Mouse (Mus musculus) stomach, embryonic 15.5 days (tissue): ENCODE results near the gene Kcnrg. TPM values are rescaled to one million over a fixed set of nuclear protein-coding genes. Genes with fewer than 3 reads are reported as not detected.

Experiments used
- ATAC-seq: fragments of 200-750 bp; cut with Nextera tagmentation; 2 replicates; pipeline ENCODE4 v1.8.0; 2017; ENCODE audit warnings: low read depth, moderate number of reproducible peaks, moderate TSS enrichment; ENCODE audit not compliant: insufficient read depth, low FRiP score
- H3K27ac ChIP-seq: fragments of 300-500 bp; sonication (generic); 2 replicates; pipeline ENCODE4 v1.5.1; 2015; ENCODE audit warnings: mild to moderate bottlenecking, inconsistent platforms
- H3K27me3 ChIP-seq: fragments of 300-500 bp; sonication (generic); replicated peaks from 2 replicates; pipeline ENCODE4 v1.6.1; 2015; ENCODE audit warnings: inconsistent platforms
- H3K36me3 ChIP-seq: fragments of 300-500 bp; sonication (generic); 2 replicates; pipeline ENCODE4 v1.6.1; 2015; ENCODE audit warnings: inconsistent platforms
- H3K4me1 ChIP-seq: fragments of 300-500 bp; sonication (generic); 2 replicates; pipeline ENCODE4 v1.6.1; 2015; ENCODE audit warnings: inconsistent platforms
- H3K4me2 ChIP-seq: fragments of 300-500 bp; sonication (generic); 2 replicates; pipeline ENCODE4 v1.6.1; 2015; ENCODE audit warnings: mild to moderate bottlenecking, inconsistent platforms
- H3K4me3 ChIP-seq: fragments of 300-500 bp; sonication (generic); replicated peaks from 2 replicates; pipeline ENCODE4 v1.5.1; 2015; ENCODE audit warnings: inconsistent platforms
- H3K9ac ChIP-seq: fragments of 300-500 bp; sonication (generic); 2 replicates; pipeline ENCODE4 v1.6.1; 2015; ENCODE audit warnings: inconsistent platforms
- H3K9me3 ChIP-seq: fragments of 300-500 bp; sonication (generic); 2 replicates; pipeline ENCODE4 v1.6.1; 2016; ENCODE audit warnings: inconsistent platforms
- WGBS: fragments of 180-500 bp; shearing (Covaris S2); methylation state at CpG from one replicate; pipeline ENCODE4 v1.1.7; 2015; 5-methylcytosine and 5-hydroxymethylcytosine counted together
- microRNA counts: library from miRNA; unstranded; fragments of <30 nt; microRNA quantifications from one replicate; lab custom pipeline; 2016
- microRNA-seq: library from miRNA; unstranded; fragments of <30 nt; microRNA quantifications from one replicate; pipeline ENCODE4, GENCODE M21; 2016
- polyA plus RNA-seq: library from polyadenylated mRNA; unstranded; fragments of >200 nt; fragmentation: Nextera tagmentation; extraction: Ambion mirVana; gene quantifications from 2 replicates; pipeline ENCODE4 v1.2.1, GENCODE M21; 2015

The Kcnrg gene
- polyA plus RNA-seq, 1 experiment from 2014 or later = 0.87 TPM

- ATAC-seq = no peak
- WGBS = under 1% methylated on average over 24 of the region's 24 CpGs
- H3K36me3 ChIP-seq = no peaks in the 10 kb centered on the region
Measured at GRCm38 (mm10) chr14:61647182-61647880, 40.1 kb downstream of the Kcnrg start.

DNA sequence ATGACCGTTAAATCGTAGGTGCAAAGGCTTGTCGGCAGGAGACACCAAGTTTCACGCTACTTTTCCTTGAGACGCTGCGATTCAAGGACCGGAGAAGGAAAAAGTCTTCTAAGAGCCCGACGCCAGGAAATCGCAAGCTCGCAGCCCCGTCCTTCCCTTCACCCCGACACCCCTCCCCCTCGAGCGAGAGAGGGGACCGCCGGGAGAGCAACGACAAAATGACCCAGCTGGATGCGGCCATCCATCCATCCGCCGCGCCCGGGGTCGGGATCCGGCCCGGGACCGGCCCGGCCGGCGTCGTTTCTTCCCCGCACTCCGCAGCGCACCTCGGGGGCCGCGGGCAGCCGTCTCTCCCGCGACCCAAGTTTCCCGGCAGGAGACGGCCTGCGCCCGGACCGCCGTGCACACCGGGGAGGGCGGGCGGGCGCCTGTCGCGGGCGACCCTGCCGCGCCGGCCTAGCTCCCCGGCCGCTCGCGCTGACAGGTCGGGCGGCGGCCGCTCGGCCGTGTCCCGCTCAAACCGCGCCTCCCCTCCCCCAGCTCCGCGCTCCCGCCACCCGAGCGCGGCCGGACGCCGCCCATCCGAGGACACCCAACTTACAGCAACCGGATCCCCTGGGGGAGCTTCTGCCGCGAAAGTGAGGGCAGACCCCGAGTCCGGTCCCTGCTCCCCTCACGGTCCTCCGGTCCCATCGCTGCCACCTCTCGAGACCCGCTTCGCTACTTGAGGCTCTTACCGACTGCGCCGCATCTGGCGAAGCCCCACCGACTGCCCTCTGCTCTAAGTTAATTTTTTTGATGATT is 40.8 kb downstream of the Kcnrg start:
- Histone ChIP-seq H3K4me2 (peak overlapping the region; percentile 75), H3K27me3 (no peaks in the 10 kb centered on the region), H3K9me3 (no peaks in the 10 kb centered on the region), H3K36me3 (no peaks in the 10 kb centered on the region), H3K4me3 (peak overlapping the region; percentile 91), H3K9ac (peak overlapping the region; percentile 98), H3K27ac (peak overlapping the region; percentile 96), H3K4me1 (peaks cover 4% of the 10 kb centered on the region; the same call in 1 of the 2 replicates)
- under 1% methylated on average over 83 of the region's 95 CpGs for WGBS
- ATAC-seq = peak; percentile 77

More at GRCm38 (mm10) chr14:61647182-61647880, 40.1 kb downstream of the Kcnrg start:
- Histone ChIP-seq H3K4me3 (peak overlapping the region; percentile 91), H3K9me3 (no peaks in the 10 kb centered on the region), H3K9ac (peak overlapping the region; percentile 98), H3K4me2 (peak overlapping the region; percentile 75), H3K27me3 (no peaks in the 10 kb centered on the region), H3K4me1 (peaks cover 4% of the 10 kb centered on the region; the same call in 1 of the 2 replicates), H3K27ac (peak overlapping the region; percentile 96)

- 2% methylated on average over 62 of the region's 62 CpGs for WGBS
- H3K36me3 ChIP-seq = no peaks in the 10 kb centered on the region
- peak overlapping the region; percentile 96 for H3K27ac ChIP-seq
- H3K4me1 ChIP-seq = peaks cover 4% of the 10 kb centered on the region; the same call in 1 of the 2 replicates
- ATAC-seq = peak; percentile 93
- H3K4me3 ChIP-seq = peak overlapping the region; percentile 91
- peak overlapping the region; percentile 75 for H3K4me2 ChIP-seq
- H3K9ac ChIP-seq = peak overlapping the region; percentile 98
- no peaks in the 10 kb centered on the region for H3K9me3 ChIP-seq
- H3K27me3 ChIP-seq = no peaks in the 10 kb centered on the region
Measured at GRCm38 (mm10) chr14:61648685-61649504, 41.6 kb downstream of the Kcnrg start.

- no peaks in the 10 kb centered on the region for H3K9me3 ChIP-seq
- H3K4me1 ChIP-seq = peaks cover 4% of the 10 kb centered on the region; the same call in 1 of the 2 replicates
- no peak overlapping the region for H3K4me3 ChIP-seq
- ATAC-seq = no peak
- no peaks in the 10 kb centered on the region for H3K36me3 ChIP-seq
- no peak overlapping the region for H3K4me2 ChIP-seq
- no peak overlapping the region for H3K9ac ChIP-seq
- no peaks in the 10 kb centered on the region for H3K27me3 ChIP-seq
- 34% methylated on average over 9 of the region's 9 CpGs for WGBS
- no peak overlapping the region for H3K27ac ChIP-seq
Measured at GRCm38 (mm10) chr14:61650291-61650960, 43.2 kb downstream of the Kcnrg start.

DNA sequence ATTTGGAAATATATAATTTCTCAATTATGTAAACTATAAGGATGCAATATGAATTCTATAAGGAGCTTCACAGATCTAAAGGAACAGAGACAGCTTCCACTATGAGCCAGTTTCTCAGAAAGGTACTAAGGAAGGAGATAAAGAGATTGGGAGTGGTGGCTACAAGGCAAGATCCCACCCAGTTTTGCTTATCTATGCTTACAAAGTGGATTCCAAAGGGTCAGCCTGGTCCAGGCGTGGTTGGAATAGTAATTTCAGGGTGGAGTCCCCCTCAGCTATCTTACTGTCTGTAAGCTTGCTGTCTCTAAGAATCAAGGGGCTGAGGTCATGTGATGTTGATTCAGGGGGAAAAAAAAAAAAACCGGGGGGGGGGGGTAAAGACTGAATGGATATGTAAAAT is 49.2 kb downstream of the Kcnrg start:
- H3K4me1 ChIP-seq = no peaks in the 10 kb centered on the region
- no peaks in the 10 kb centered on the region for H3K36me3 ChIP-seq
- no peak overlapping the region for H3K27ac ChIP-seq
- no peaks in the 10 kb centered on the region for H3K27me3 ChIP-seq
- 38% methylated on average over 2 of the region's 2 CpGs for WGBS
- H3K4me3 ChIP-seq = no peak overlapping the region
- H3K4me2 ChIP-seq = no peak overlapping the region
- peak; percentile 81; the same call in 1 of the 2 replicates for ATAC-seq
- no peaks in the 10 kb centered on the region for H3K9me3 ChIP-seq
- H3K9ac ChIP-seq = no peak overlapping the region

DNA sequence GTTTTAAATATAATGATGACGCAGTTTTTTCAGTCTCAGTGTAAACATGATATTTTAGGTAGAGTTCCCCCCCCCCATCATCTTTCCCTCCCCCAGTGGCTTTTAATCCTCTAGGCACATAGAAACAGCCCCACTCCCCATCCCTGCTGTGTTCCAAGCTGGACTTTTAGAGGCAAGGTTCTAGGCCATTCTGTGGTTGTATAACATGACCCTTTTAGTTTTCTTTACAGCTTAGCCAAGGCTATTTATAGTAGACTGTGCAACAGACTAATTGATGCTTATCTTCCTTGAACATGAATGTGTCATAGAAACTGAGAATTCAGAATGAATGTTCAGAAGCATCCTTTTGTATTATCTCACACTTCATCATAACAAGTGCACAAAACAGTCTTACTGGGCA is 54.2 kb downstream of the Kcnrg start:
- no peaks in the 10 kb centered on the region for H3K27me3 ChIP-seq
- no peak overlapping the region for H3K4me3 ChIP-seq
- ATAC-seq = no peak
- no peaks in the 10 kb centered on the region for H3K36me3 ChIP-seq
- no peaks in the 10 kb centered on the region for H3K9me3 ChIP-seq
- no peak overlapping the region for H3K4me2 ChIP-seq
- no peak overlapping the region for H3K9ac ChIP-seq
- no peak overlapping the region for H3K27ac ChIP-seq
- no peaks in the 10 kb centered on the region for H3K4me1 ChIP-seq
- WGBS = 92% methylated on average over 1 of the region's 1 CpGs

- Histone ChIP-seq H3K4me1 (no peaks in the 10 kb centered on the region), H3K9me3 (no peaks in the 10 kb centered on the region), H3K4me2 (no peak overlapping the region), H3K27ac (no peak overlapping the region), H3K4me3 (no peak overlapping the region), H3K27me3 (no peaks in the 10 kb centered on the region), H3K9ac (no peak overlapping the region), H3K36me3 (no peaks in the 10 kb centered on the region)
- ATAC-seq = no peak
- WGBS = 86% methylated on average over 8 of the region's 8 CpGs
Measured at GRCm38 (mm10) chr14:61662307-61662706, 55.0 kb downstream of the Kcnrg start.

MicroRNAs within 50 kb of the gene (microRNA counts, 519-probe panel; counts per million panel counts)
- microRNA mmu-miR-15a (lab: Ali Mortazavi, UCI) = 3,671 counts per million, percentile 92 among the panel's probes with 10 or more counts
- microRNA mmu-miR-16 (lab: Ali Mortazavi, UCI) = 4,574 counts per million, percentile 99 among the panel's probes with 10 or more counts

Small RNA genes within 50 kb of the gene (microRNA-seq; reads per million reads assigned to microRNA genes)
- 2,371 reads per million, percentile 83 among the genes with 10 or more reads in this experiment for gene Mir15a
- gene Mir16-1 = 1,850 reads per million, percentile 80 among the genes with 10 or more reads in this experiment

Other genes starting within 250 kb of the Kcnrg start
- 8.6 and 8.8 TPM in 2 replicates for gene Ebpl, start 247.0 kb upstream of the Kcnrg start, polyA plus RNA-seq
- 41.1 and 44.9 TPM in 2 replicates for gene Kpna3, start 167.6 kb upstream of the Kcnrg start, polyA plus RNA-seq
- 21.3 and 24.3 TPM in 2 replicates for gene Spryd7, start 50.6 kb upstream of the Kcnrg start, polyA plus RNA-seq
- 16.4 and 18.7 TPM in 2 replicates for gene Trim13, start 9.2 kb upstream of the Kcnrg start, polyA plus RNA-seq